In genomic region chr13:98366469-98367275, GRCm38 (mm10) we compare ENCODE assay signal across 10 mouse cellular contexts. TPM values are rescaled to one million over a fixed set of nuclear protein-coding genes. Genes with fewer than 3 reads are reported as not detected.
DNase-seq lines count a peak whose midpoint lies in the region; ATAC-seq and TF ChIP-seq lines count a peak whose summit lies in the region.
"Had no signal": no experiment of that assay in that cellular context is flagged by ENCODE, and none has a peak within 500 bp of the region (broad histone marks: within the 10 kb centered on the region; RNA-seq: fewer than 3 reads in every experiment).

No protein-coding gene starts in this region.

- H3K4me1 ChIP-seq in kidney, postnatal 0 days (replicated peaks; ENCODE audit: insufficient read depth, low read length): no peaks in the 10 kb centered on the region; the same call in 1 of the 2 replicates
- peaks cover 8% of the 10 kb centered on the region for H3K4me1 ChIP-seq in embryonic facial prominence, embryonic 11.5 days (ENCODE audit: control insufficient read depth, insufficient read depth, low read length)
- peaks cover 9% of the 10 kb centered on the region for H3K4me1 ChIP-seq in intestine, embryonic 15.5 days (replicated peaks)
- no peaks in the 10 kb centered on the region for H3K4me1 ChIP-seq in neural tube, embryonic 14.5 days (ENCODE audit: control insufficient read depth, insufficient read depth, low read length)
- no peaks in the 10 kb centered on the region for H3K4me1 ChIP-seq in thymus, adult 2 months (replicated peaks; ENCODE audit: control insufficient read depth, insufficient read depth, low read length)

- 0 out of 2 replicates have a peak overlapping the region, but pooled peaks have one; percentile 3 for H3K27ac ChIP-seq in kidney, postnatal 0 days
- H3K27ac ChIP-seq in embryonic facial prominence, embryonic 11.5 days (replicated peaks; ENCODE audit: low read depth, low read length): no peak overlapping the region
- H3K27ac ChIP-seq in intestine, embryonic 15.5 days: no peak overlapping the region
- H3K27ac ChIP-seq in neural tube, embryonic 14.5 days (ENCODE audit: low read depth, low read length): no peak overlapping the region
- no peak overlapping the region for H3K27ac ChIP-seq in thymus, adult 2 months (ENCODE audit: control insufficient read depth, insufficient read depth, low read length)

- no peak for TF ChIP-seq CTCF in kidney, postnatal 0 days (IDR thresholded peaks at IDR 0.05; ENCODE audit: low read depth)
- TF ChIP-seq CTCF in thymus, adult 2 months (IDR thresholded peaks at IDR 0.05; ENCODE audit: borderline replicate concordance, control insufficient read depth, extremely low read depth, insufficient read depth, low read length, poor library complexity): no peak

- peak overlapping the region; percentile 20 for H3K4me3 ChIP-seq in kidney, postnatal 0 days (replicated peaks; ENCODE audit: low read depth, low read length)
- peak overlapping the region; percentile 31 for H3K4me3 ChIP-seq in embryonic facial prominence, embryonic 11.5 days (ENCODE audit: low read depth, low read length)
- peak overlapping the region; percentile 23 for H3K4me3 ChIP-seq in intestine, embryonic 15.5 days (replicated peaks)
- no peak overlapping the region for H3K4me3 ChIP-seq in neural tube, embryonic 14.5 days (ENCODE audit: low read depth, low read length)
- H3K4me3 ChIP-seq in thymus, adult 2 months (ENCODE audit: control insufficient read depth, insufficient read depth, low read length): no peak overlapping the region

- 7% methylated on average over 43 of the region's 43 CpGs for WGBS in kidney, postnatal 0 days
- under 1% methylated on average over 43 of the region's 43 CpGs for WGBS in embryonic facial prominence, embryonic 11.5 days
- 2% methylated on average over 43 of the region's 43 CpGs for WGBS in intestine, embryonic 15.5 days
- WGBS in neural tube, embryonic 14.5 days: under 1% methylated on average over 43 of the region's 43 CpGs
- 8% methylated on average over 43 of the region's 43 CpGs for WGBS in thymus, adult 2 months

- H3K36me3 ChIP-seq in kidney, postnatal 0 days (ENCODE audit: insufficient read depth, low read length): no peaks in the 10 kb centered on the region
- no peaks in the 10 kb centered on the region for H3K36me3 ChIP-seq in embryonic facial prominence, embryonic 11.5 days (replicated peaks; ENCODE audit: control insufficient read depth, insufficient read depth, low read depth, low read length)
- no peaks in the 10 kb centered on the region for H3K36me3 ChIP-seq in intestine, embryonic 15.5 days
- no peaks in the 10 kb centered on the region for H3K36me3 ChIP-seq in neural tube, embryonic 14.5 days (ENCODE audit: control insufficient read depth, insufficient read depth, low read length)
- H3K36me3 ChIP-seq in thymus, adult 2 months (ENCODE audit: control insufficient read depth, insufficient read depth, low read length): no peaks in the 10 kb centered on the region

- H3K9ac ChIP-seq in kidney, postnatal 0 days (ENCODE audit: low read depth, low read length): 0 out of 2 replicates have a peak overlapping the region, but pooled peaks have one; percentile 19
- H3K9ac ChIP-seq in embryonic facial prominence, embryonic 11.5 days (replicated peaks; ENCODE audit: low read length): peak overlapping the region; percentile 46
- H3K9ac ChIP-seq in intestine, embryonic 15.5 days: no peak overlapping the region
- no peak overlapping the region for H3K9ac ChIP-seq in neural tube, embryonic 14.5 days (replicated peaks; ENCODE audit: low read depth, low read length)

- peaks cover 39% of the 10 kb centered on the region for H3K27me3 ChIP-seq in kidney, postnatal 0 days (ENCODE audit: insufficient read depth, low read length)
- peaks cover 27% of the 10 kb centered on the region for H3K27me3 ChIP-seq in embryonic facial prominence, embryonic 11.5 days (ENCODE audit: control insufficient read depth, insufficient read depth, low read length)
- peaks cover 79% of the 10 kb centered on the region for H3K27me3 ChIP-seq in intestine, embryonic 15.5 days (replicated peaks)
- peaks cover 69% of the 10 kb centered on the region for H3K27me3 ChIP-seq in neural tube, embryonic 14.5 days (ENCODE audit: control insufficient read depth, insufficient read depth, low read length)
- peaks cover 12% of the 10 kb centered on the region for H3K27me3 ChIP-seq in thymus, adult 2 months (ENCODE audit: control insufficient read depth, insufficient read depth, low read length)
- H3K27me3 ChIP-seq: Patski had no signal

- peak; percentile 55 for ATAC-seq in kidney, postnatal 0 days (replicated peaks; ENCODE audit: low FRiP score, low read depth)
- ATAC-seq in embryonic facial prominence, embryonic 11.5 days (replicated peaks; ENCODE audit: insufficient number of reproducible peaks, low FRiP score, low TSS enrichment, low read depth): 0 out of 2 replicates have a peak, but pooled peaks have one; percentile 9
- no peak for ATAC-seq in intestine, embryonic 15.5 days
- 0 out of 2 replicates have a peak, but pooled peaks have one; percentile 24 for ATAC-seq in neural tube, embryonic 14.5 days (ENCODE audit: low read depth)
- ATAC-seq: Patski had no signal

- peak overlapping the region; percentile 54 for H3K4me2 ChIP-seq in kidney, postnatal 0 days (ENCODE audit: low read length)
- H3K4me2 ChIP-seq in embryonic facial prominence, embryonic 11.5 days (ENCODE audit: low read depth, low read length): peak overlapping the region; percentile 66
- peak overlapping the region; percentile 47 for H3K4me2 ChIP-seq in intestine, embryonic 15.5 days (replicated peaks)
- peak overlapping the region; percentile 8; the same call in 1 of the 2 replicates for H3K4me2 ChIP-seq in neural tube, embryonic 14.5 days (ENCODE audit: low read depth, low read length)

- no peaks in the 10 kb centered on the region for H3K9me3 ChIP-seq in kidney, postnatal 0 days (replicated peaks; ENCODE audit: low read length)
- no peaks in the 10 kb centered on the region for H3K9me3 ChIP-seq in embryonic facial prominence, embryonic 11.5 days (replicated peaks; ENCODE audit: control insufficient read depth, low read length)
- H3K9me3 ChIP-seq in intestine, embryonic 15.5 days: no peaks in the 10 kb centered on the region
- H3K9me3 ChIP-seq in neural tube, embryonic 14.5 days (ENCODE audit: control insufficient read depth, low read length): no peaks in the 10 kb centered on the region

- no peak for TF ChIP-seq POLR2A in thymus, adult 2 months (IDR thresholded peaks at IDR 0.05; ENCODE audit: control insufficient read depth, extremely low read depth, insufficient read depth, low read length, poor library complexity)

- no peak for DNase-seq in kidney, postnatal 0 days (ENCODE audit: low spot score)
- no peak for DNase-seq in kidney, postnatal 36 days
- DNase-seq in embryonic facial prominence, embryonic 11.5 days (ENCODE audit: low spot score): peak; percentile 53
- DNase-seq in thymus, adult 2 months: no peak
- no peak for DNase-seq in urinary bladder, postnatal 14 days (ENCODE audit: low spot score)
- no peak for DNase-seq in cerebellum, adult 11 months

RNA-seq across cellular contexts. Expression of gene Foxd1, which starts 12.6 kb away (rescaled TPM):
- 2.4 and 3.4 TPM in 2 replicates for polyA plus RNA-seq in kidney, postnatal 0 days (2015; fragmentation: Nextera tagmentation; extraction: Ambion mirVana)
- 7.7 and 8.2 TPM in 2 replicates for polyA plus RNA-seq in embryonic facial prominence, embryonic 11.5 days (2014; fragmentation: Nextera tagmentation; extraction: Ambion mirVana)
- 0.03 TPM in 1 of 2 replicates, not detected in the other for polyA plus RNA-seq in intestine, embryonic 15.5 days (2015; fragmentation: Nextera tagmentation; extraction: Ambion mirVana)
- polyA plus RNA-seq in neural tube, embryonic 14.5 days (2014; fragmentation: Nextera tagmentation; extraction: Ambion mirVana): 0.12 and 0.76 TPM in 2 replicates
- 0.03 TPM in 2 replicates for polyA plus RNA-seq in thymus, adult 2 months (2012; rRNA removed)
- polyA plus RNA-seq: large intestine, adult 2 months had no signal

RNA-seq across cellular contexts. Expression of gene Btf3, which starts 49.9 kb away (rescaled TPM):
- polyA plus RNA-seq in kidney, postnatal 0 days (2015; fragmentation: Nextera tagmentation; extraction: Ambion mirVana): 766 and 788 TPM in 2 replicates
- 952 and 1,036 TPM in 2 replicates for polyA plus RNA-seq in embryonic facial prominence, embryonic 11.5 days (2014; fragmentation: Nextera tagmentation; extraction: Ambion mirVana)
- 620 and 754 TPM in 2 replicates for polyA plus RNA-seq in intestine, embryonic 15.5 days (2015; fragmentation: Nextera tagmentation; extraction: Ambion mirVana)
- polyA plus RNA-seq in neural tube, embryonic 14.5 days (2014; fragmentation: Nextera tagmentation; extraction: Ambion mirVana): 513 and 544 TPM in 2 replicates
- 200 and 204 TPM in 2 replicates for polyA plus RNA-seq in thymus, adult 2 months (2012; rRNA removed)

Comparison
In these comparisons a context has a peak if more than half of its experiments do, and no peak if none do; other contexts are left out.
1. H3K4me2 ChIP-seq: peak in every context shown above with its lines; median percentile 66 in embryonic facial prominence, embryonic 11.5 days; 54 in kidney, postnatal 0 days; 47 in intestine, embryonic 15.5 days; 8 in neural tube, embryonic 14.5 days.
2. H3K4me3 ChIP-seq: peak in kidney, postnatal 0 days (single experiment), embryonic facial prominence, embryonic 11.5 days (single experiment) and intestine, embryonic 15.5 days (single experiment); none in neural tube, embryonic 14.5 days (single experiment) and thymus, adult 2 months (single experiment).
3. H3K9ac ChIP-seq: peak in kidney, postnatal 0 days (single experiment) and embryonic facial prominence, embryonic 11.5 days (single experiment); none in intestine, embryonic 15.5 days (single experiment) and neural tube, embryonic 14.5 days (single experiment).